Mouse (Mus musculus): ENCODE results near the gene Vmn1r38.

DNA sequence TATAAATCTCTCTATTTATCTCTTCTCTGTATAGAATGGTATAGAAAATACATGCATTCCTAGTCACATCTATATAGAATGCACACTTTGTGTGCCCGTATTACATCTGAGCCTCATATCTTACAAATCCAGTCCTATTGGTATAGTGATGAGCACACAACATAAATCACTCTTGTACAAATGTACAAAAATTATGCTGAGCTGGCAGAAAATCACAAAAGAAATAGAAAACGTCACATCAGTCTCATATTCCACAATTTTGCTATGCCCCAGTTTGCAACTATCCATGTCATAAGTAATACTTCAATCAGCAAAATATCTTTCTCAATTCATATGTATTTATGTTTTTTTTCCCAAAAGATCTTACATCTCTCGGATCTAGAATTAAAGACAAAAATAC, 23.3 kb upstream of the Vmn1r38 start:
- no peak for TF ChIP-seq POLR2AphosphoS2 (IDR thresholded peaks at IDR 0.05; ENCODE audit: insufficient read length, low read depth)
- TF ChIP-seq POLR2A (IDR thresholded peaks at IDR 0.05; ENCODE audit: insufficient read length, low read depth) = no peak
- no peak for TF ChIP-seq REST (IDR thresholded peaks at IDR 0.05; ENCODE audit: insufficient read depth, insufficient read length)

All from myocyte (in vitro differentiated cells).